Mouse (Mus musculus) neural tube, embryonic 13.5 days (tissue): Measurements from ENCODE around the gene Fbxo28. TPM values are rescaled to one million over a fixed set of nuclear protein-coding genes. Genes with fewer than 3 reads are reported as not detected.

Experiments used
- polyA plus RNA-seq: library from polyadenylated mRNA; unstranded; fragments of >200 nt; fragmentation: Nextera tagmentation; extraction: Ambion mirVana; gene quantifications from 2 replicates; pipeline ENCODE4 v1.2.1, GENCODE M21; 2015

Gene Fbxo28
- polyA plus RNA-seq, 1 experiment from 2014 or later: 28.1 TPM

Other genes with a start within 250 kb of the Fbxo28 start
- 139 and 143 TPM in 2 replicates for gene Srp9, start 216.9 kb downstream of the Fbxo28 start, polyA plus RNA-seq
- gene Vmn1r1, start 177.1 kb downstream of the Fbxo28 start, polyA plus RNA-seq: not detected in 2 replicates
- 80.5 and 82.9 TPM in 2 replicates for gene Degs1, start 58.8 kb downstream of the Fbxo28 start, polyA plus RNA-seq
- 21.1 and 24.9 TPM in 2 replicates for gene Trp53bp2, start 67.5 kb upstream of the Fbxo28 start, polyA plus RNA-seq
- gene Capn2, start 176.0 kb upstream of the Fbxo28 start, polyA plus RNA-seq: 95.5 and 99.2 TPM in 2 replicates
- 0.29 TPM in 1 of 2 replicates, not detected in the other for gene Capn8, start 223.4 kb upstream of the Fbxo28 start, polyA plus RNA-seq